Mouse (Mus musculus) CH12.LX (cell line): ENCODE measurements at regions not wholly inside any gene's neighbourhood (a gene's known extent, or its start where the extent isn't known, plus 50 kb on each side); places are given as distances from the start of the nearest gene placed in this dataset.

ENCODE experiments used
- DNase-seq: peaks from one replicate; pipeline ENCODE4 v3.0.0-alpha.2; 2013; ENCODE audit errors: extremely low read depth
- H3K27ac ChIP-seq: 2 replicates; pipeline ENCODE4 v1.5.1; 2012; ENCODE audit warnings: low read depth, mild to moderate bottlenecking, control low read depth, moderate library complexity; ENCODE audit not compliant: insufficient read depth
- H3K27me3 ChIP-seq: replicated peaks from 2 replicates; pipeline ENCODE3; 2012; ENCODE audit warnings: inconsistent platforms
- H3K36me3 ChIP-seq, 2 experiments: replicated peaks in 1 of 2; 2 replicates each; pipeline versions ENCODE3 to v1.6.1; 2012; ENCODE audit warnings: inconsistent platforms in 1 of 2, low read length in 1 of 2, mild to moderate bottlenecking in 1 of 2, mixed read lengths in 1 of 2, moderate library complexity in 1 of 2; ENCODE audit not compliant: control insufficient read depth in 1 of 2, insufficient read depth in 1 of 2
- H3K4me1 ChIP-seq, 2 experiments: 2 replicates each; pipeline ENCODE4 v1.6.1; 2012; ENCODE audit warnings: inconsistent platforms in 1 of 2, moderate library complexity in 1 of 2; ENCODE audit not compliant: insufficient read depth in 2 of 2, control insufficient read depth in 1 of 2
- H3K4me2 ChIP-seq: 2 replicates; pipeline ENCODE4 v1.6.1; 2012; ENCODE audit warnings: low read depth, mild to moderate bottlenecking, control low read depth; ENCODE audit not compliant: poor library complexity, insufficient read depth, severe bottlenecking
- H3K4me3 ChIP-seq, 3 experiments: fragments of 150-350 bp in 1 of 3; sonication (generic) in 1 of 3; replicated peaks in 1 of 3; 2 replicates each; pipeline versions ENCODE3 to v1.5.1; 2011 to 2012; ENCODE audit warnings: low read depth in 2 of 3, low read length in 2 of 3, mild to moderate bottlenecking in 2 of 3, moderate library complexity in 2 of 3, control low read depth in 1 of 3, improper control_type of control experiment in 1 of 3, inconsistent platforms in 1 of 3, mixed read lengths in 1 of 3; ENCODE audit not compliant: poor library complexity in 1 of 3
- H3K79me2 ChIP-seq: replicated peaks from 2 replicates; pipeline ENCODE4 v1.6.1; 2012; ENCODE audit warnings: mild to moderate bottlenecking, moderate library complexity; ENCODE audit not compliant: control insufficient read depth, poor library complexity, insufficient read depth, severe bottlenecking; ENCODE audit errors: extremely low read depth
- H3K9ac ChIP-seq: 2 replicates; pipeline ENCODE4 v1.6.1; 2012; ENCODE audit warnings: low read depth, mild to moderate bottlenecking, control low read depth, moderate library complexity; ENCODE audit not compliant: insufficient read depth
- H3K9me3 ChIP-seq: replicated peaks from 2 replicates; pipeline ENCODE3; 2012; ENCODE audit warnings: low read length, inconsistent platforms, mixed read lengths
- CTCF ChIP-seq, 2 experiments: IDR thresholded peaks in 1 of 2; conservative IDR thresholded peaks in 1 of 2; 2 replicates each; pipeline ENCODE4 v1.5.1; 2011 to 2012; ENCODE audit warnings: low read depth in 2 of 2, low read length in 2 of 2, improper control_type of control experiment in 1 of 2, inconsistent platforms in 1 of 2, mild to moderate bottlenecking in 1 of 2, moderate library complexity in 1 of 2
- ELF1 ChIP-seq: IDR thresholded peaks from 2 replicates; pipeline ENCODE4 v1.6.1; 2014; ENCODE audit warnings: low read depth, mild to moderate bottlenecking, inconsistent platforms, low read length, improper control_type of control experiment
- EP300 ChIP-seq: IDR thresholded peaks from 2 replicates; pipeline ENCODE4 v1.6.1; 2011; ENCODE audit warnings: low read length, improper control_type of control experiment
- IRF4 ChIP-seq: IDR thresholded peaks from 2 replicates; pipeline ENCODE4 v1.6.1; 2014; ENCODE audit warnings: low read depth, mild to moderate bottlenecking, inconsistent platforms, low read length, improper control_type of control experiment
- KAT2A ChIP-seq: IDR thresholded peaks from 2 replicates; pipeline ENCODE4 v1.6.1; 2012; ENCODE audit warnings: low read length, improper control_type of control experiment, inconsistent platforms; ENCODE audit not compliant: insufficient replicate concordance
- MAFK ChIP-seq: IDR thresholded peaks from 2 replicates; pipeline ENCODE4 v1.6.1; 2011; ENCODE audit warnings: low read length, improper control_type of control experiment; ENCODE audit not compliant: insufficient replicate concordance
- MAX ChIP-seq: IDR thresholded peaks from 2 replicates; pipeline ENCODE4 v1.6.1; 2011; ENCODE audit warnings: low read length, improper control_type of control experiment
- MAZ ChIP-seq: IDR thresholded peaks from 2 replicates; pipeline ENCODE4 v1.6.1; 2012; ENCODE audit warnings: low read depth, mild to moderate bottlenecking, inconsistent platforms, low read length, improper control_type of control experiment, moderate library complexity
- MXI1 ChIP-seq: IDR thresholded peaks from 2 replicates; pipeline ENCODE4 v1.6.1; 2011; ENCODE audit warnings: mild to moderate bottlenecking, low read depth, low read length, improper control_type of control experiment
- MYC ChIP-seq: IDR thresholded peaks from 2 replicates; pipeline ENCODE4 v1.6.1; 2011; ENCODE audit warnings: low read depth, mild to moderate bottlenecking, improper control_type of control experiment, low read length
- NRF1 ChIP-seq: IDR thresholded peaks from 2 replicates; pipeline ENCODE4 v1.6.1; 2014; ENCODE audit warnings: low read depth, mild to moderate bottlenecking, inconsistent platforms, low read length, improper control_type of control experiment, moderate library complexity
- PAX5 ChIP-seq: IDR thresholded peaks from 2 replicates; pipeline ENCODE4 v1.6.1; 2012; ENCODE audit warnings: low read length, inconsistent platforms, mixed read lengths
- TBP ChIP-seq: conservative IDR thresholded peaks from 2 replicates; pipeline ENCODE4 v1.6.1; 2011; ENCODE audit warnings: low read depth, low read length, improper control_type of control experiment
- USF1 ChIP-seq: IDR thresholded peaks from 2 replicates; pipeline ENCODE4 v1.6.1; 2014; ENCODE audit warnings: low read depth, mild to moderate bottlenecking, inconsistent platforms, low read length, improper control_type of control experiment
- USF2 ChIP-seq: conservative IDR thresholded peaks from 2 replicates; pipeline ENCODE4 v1.6.1; 2011; ENCODE audit warnings: low read depth, low read length, improper control_type of control experiment
- ZC3H11A ChIP-seq: IDR thresholded peaks from 2 replicates; pipeline ENCODE4 v1.6.1; 2012; ENCODE audit warnings: low read depth, mild to moderate bottlenecking, inconsistent platforms, low read length, improper control_type of control experiment
- ZNF384 ChIP-seq: IDR thresholded peaks from 2 replicates; pipeline ENCODE4 v1.6.1; 2012; ENCODE audit warnings: low read depth, low read length, improper control_type of control experiment, inconsistent platforms
- dilution Hi-C: fragments of 300-500 bp; cut with MboI; formaldehyde crosslinking; loops from 2 replicates; pipeline ENCODE4 v1.14.3; 2020; ENCODE audit warnings: low sequenced_read_pairs; ENCODE audit not compliant: extremely low pct_unique_long_range_greater_than_20kb, extremely low pct_ligation_motif_present
- in situ Hi-C: fragments of 300-500 bp; cut with MboI; formaldehyde crosslinking; loops from 3 replicates; pipeline ENCODE4 v1.14.3; 2019; ENCODE audit warnings: low sequenced_read_pairs, low pct_ligation_motif_present, low pct_unique_long_range_greater_than_20kb, mixed read lengths

GRCm38 (mm10) chr1:168662755-168663284, 230.8 kb upstream of the Pbx1 start:
- no peak overlapping the region for H3K27ac ChIP-seq
- no peak overlapping the region for H3K9ac ChIP-seq
- H3K4me3 ChIP-seq, result no peak overlapping the region
- no peak overlapping the region for H3K4me2 ChIP-seq
- in situ Hi-C loops (no loop called here), dilution Hi-C loops (no loop called here)
- no peaks in the 10 kb centered on the region for H3K36me3 ChIP-seq
- no peak for TF ChIP-seq MAZ
- no peak for TF ChIP-seq ZNF384
- TF ChIP-seq PAX5, result no peak
- TF ChIP-seq USF2, result no peak
- no peak for TF ChIP-seq NRF1
- TF ChIP-seq TBP, result no peak
- no peak for TF ChIP-seq CTCF (conservative IDR thresholded peaks at IDR 0.05 in 1 of 2, IDR thresholded peaks at IDR 0.05 in 1 of 2; ENCODE audit: low read depth in 2 of 2, low read length in 2 of 2)
- TF ChIP-seq IRF4, result no peak
- TF ChIP-seq ZC3H11A, result no peak
- no peak for TF ChIP-seq ELF1
- no peaks in the 10 kb centered on the region for H3K27me3 ChIP-seq
- no peak for DNase-seq
- H3K79me2 ChIP-seq, result no peaks in the 10 kb centered on the region
- peaks cover 67% of the 10 kb centered on the region for H3K9me3 ChIP-seq
- H3K4me1 ChIP-seq, result no peaks in the 10 kb centered on the region

- TF ChIP-seq USF1, result no peak
- TF ChIP-seq KAT2A, result no peak
- no peak for TF ChIP-seq CTCF (conservative IDR thresholded peaks at IDR 0.05 in 1 of 2, IDR thresholded peaks at IDR 0.05 in 1 of 2; ENCODE audit: low read depth in 2 of 2, low read length in 2 of 2)
- peaks cover 71% of the 10 kb centered on the region for H3K9me3 ChIP-seq
- H3K27ac ChIP-seq, result no peak overlapping the region
- no peaks in the 10 kb centered on the region for H3K27me3 ChIP-seq
- DNase-seq, result no peak
- dilution Hi-C loops, result no loop called here
- H3K4me1 ChIP-seq, result no peaks in the 10 kb centered on the region
- H3K4me2 ChIP-seq, result no peak overlapping the region
- no peaks in the 10 kb centered on the region for H3K36me3 ChIP-seq
- no peaks in the 10 kb centered on the region for H3K79me2 ChIP-seq
- H3K9ac ChIP-seq, result no peak overlapping the region
- no peak overlapping the region for H3K4me3 ChIP-seq
- in situ Hi-C loops, result no loop called here
These were observed 228.9 kb upstream of the Pbx1 start for GRCm38 (mm10) chr1:168660956-168661355.

DNA sequence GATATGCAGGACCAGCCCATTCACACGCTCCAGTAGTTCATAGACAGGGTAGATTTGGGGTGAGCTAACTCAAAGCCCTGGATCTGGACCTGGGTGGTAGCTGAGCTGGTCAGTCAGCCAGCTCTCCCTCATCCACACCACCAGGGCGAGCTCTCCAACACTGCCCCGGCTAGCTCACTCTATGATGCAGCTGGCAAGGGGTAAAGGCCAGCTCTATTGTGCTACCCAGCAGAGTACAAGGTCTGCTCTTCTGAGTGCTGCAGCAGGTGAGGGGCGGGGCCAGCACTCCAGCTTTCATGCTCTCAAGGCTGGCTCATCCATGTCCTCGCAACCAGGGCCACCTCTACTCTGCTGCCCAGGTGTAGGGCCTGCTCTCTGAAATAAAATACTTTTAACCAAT, 227.5 kb upstream of the Pbx1 start:
- dilution Hi-C loops, result no loop called here
- Histone ChIP-seq H3K9ac (no peak overlapping the region), H3K4me1 (no peaks in the 10 kb centered on the region), H3K27ac (no peak overlapping the region), H3K4me3 (no peak overlapping the region), H3K9me3 (peaks cover 68% of the 10 kb centered on the region), H3K27me3 (no peaks in the 10 kb centered on the region), H3K36me3 (no peaks in the 10 kb centered on the region), H3K79me2 (no peaks in the 10 kb centered on the region), H3K4me2 (no peak overlapping the region)
- in situ Hi-C loops, result no loop called here
- no peak for DNase-seq
- no peak for TF ChIP-seq USF1
- TF ChIP-seq MAX, result no peak
- TF ChIP-seq CTCF (conservative IDR thresholded peaks at IDR 0.05 in 1 of 2, IDR thresholded peaks at IDR 0.05 in 1 of 2; ENCODE audit: low read depth in 2 of 2, low read length in 2 of 2), result no peak
- TF ChIP-seq ELF1, result no peak
- TF ChIP-seq MYC, result no peak
- TF ChIP-seq MXI1, result no peak
- no peak for TF ChIP-seq PAX5
- TF ChIP-seq EP300, result no peak
- TF ChIP-seq MAFK, result no peak
